Mouse (Mus musculus): ENCODE results near the gene Tbx19. TPM values are rescaled to one million over a fixed set of nuclear protein-coding genes. Genes with fewer than 3 reads are reported as not detected.

The Tbx19 gene
- polyA plus RNA-seq, 1 experiment: 0.01 TPM

DNA sequence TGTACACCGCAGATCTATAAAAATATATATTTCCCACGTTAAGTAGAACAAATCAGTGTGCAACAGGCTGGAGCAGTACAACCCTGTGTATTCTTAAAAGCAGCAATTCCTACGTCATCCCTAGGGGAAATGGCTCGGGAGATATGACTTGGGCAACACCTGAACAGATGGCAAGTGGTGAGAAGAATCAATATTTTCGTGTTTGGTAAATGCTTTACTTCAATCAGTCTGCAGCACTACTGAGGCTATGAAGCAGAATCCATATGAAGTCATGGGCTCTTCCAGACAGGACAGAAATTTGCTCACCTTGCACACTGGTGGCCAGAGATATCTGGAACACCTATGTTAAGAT lies 34.1 kb upstream of the Tbx19 start:
- peaks cover 5% of the 10 kb centered on the region; the same call in 1 of the 2 replicates for H3K27me3 ChIP-seq (ENCODE audit: control insufficient read depth)
- no peaks in the 10 kb centered on the region for H3K36me3 ChIP-seq (ENCODE audit: control insufficient read depth)
- TF ChIP-seq TAL1 (IDR thresholded peaks at IDR 0.05; ENCODE audit: low read length) (no peak), GATA1 (IDR thresholded peaks at IDR 0.05; ENCODE audit: low read length) (no peak)
- H3K4me3 ChIP-seq (replicated peaks): peak overlapping the region; percentile 86
- H3K4me1 ChIP-seq (ENCODE audit: control insufficient read depth): peaks cover 37% of the 10 kb centered on the region
- H3K9me3 ChIP-seq (ENCODE audit: control insufficient read depth, low read length): no peaks in the 10 kb centered on the region

DNA sequence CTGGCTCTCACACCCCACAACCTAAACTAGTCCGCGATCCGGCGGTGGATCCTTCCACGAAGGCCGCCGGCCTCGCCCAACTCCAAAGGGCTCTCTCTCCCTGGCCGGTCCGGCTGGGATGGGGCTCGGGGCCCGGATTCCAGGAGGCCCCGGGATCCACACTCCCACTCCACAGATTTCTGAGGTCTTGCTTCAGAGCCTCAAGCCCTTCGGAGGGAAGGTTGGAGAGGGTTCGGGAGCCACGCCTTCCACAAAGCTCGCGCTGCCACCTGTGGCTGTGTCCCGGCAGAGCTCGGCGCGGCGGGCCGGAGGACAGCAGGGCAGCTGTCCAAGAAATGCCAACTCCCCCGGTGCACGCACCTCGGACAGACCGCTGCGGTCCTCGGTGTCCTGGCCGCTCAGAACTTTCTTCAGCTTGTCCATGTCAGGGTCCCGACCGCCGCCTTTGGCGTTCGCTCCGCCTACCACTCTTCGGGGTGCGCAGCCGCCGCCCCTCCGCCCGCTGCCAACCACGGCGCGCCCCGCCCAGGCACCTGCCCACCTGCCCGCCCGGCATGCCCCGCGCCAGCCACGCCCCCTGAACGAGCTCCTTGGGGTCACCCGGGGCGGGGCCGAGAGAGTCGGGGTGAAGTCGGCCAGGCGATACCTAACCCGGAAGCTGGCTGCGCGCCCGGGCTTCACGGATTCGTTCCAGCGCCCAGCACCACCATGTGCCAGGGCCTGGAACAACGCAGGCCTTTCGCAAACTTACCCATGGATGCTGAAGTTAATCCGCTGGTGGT lies 33.5 kb upstream of the Tbx19 start, which contains the start of gene Sft2d2:
Gene Sft2d2, minus strand, starts transcription at position 559 of the 782 bp plus-strand sequence.
- Histone ChIP-seq H3K9me3 (ENCODE audit: control insufficient read depth, low read length) (no peaks in the 10 kb centered on the region), H3K27me3 (ENCODE audit: control insufficient read depth) (peaks cover 5% of the 10 kb centered on the region; the same call in 1 of the 2 replicates), H3K4me1 (ENCODE audit: control insufficient read depth) (peaks cover 39% of the 10 kb centered on the region), H3K36me3 (ENCODE audit: control insufficient read depth) (no peaks in the 10 kb centered on the region), H3K4me3 (replicated peaks) (peak within 1 kb of the TSS; percentile 86)
- TF ChIP-seq TAL1 (IDR thresholded peaks at IDR 0.05; ENCODE audit: low read length): no peak

DNA sequence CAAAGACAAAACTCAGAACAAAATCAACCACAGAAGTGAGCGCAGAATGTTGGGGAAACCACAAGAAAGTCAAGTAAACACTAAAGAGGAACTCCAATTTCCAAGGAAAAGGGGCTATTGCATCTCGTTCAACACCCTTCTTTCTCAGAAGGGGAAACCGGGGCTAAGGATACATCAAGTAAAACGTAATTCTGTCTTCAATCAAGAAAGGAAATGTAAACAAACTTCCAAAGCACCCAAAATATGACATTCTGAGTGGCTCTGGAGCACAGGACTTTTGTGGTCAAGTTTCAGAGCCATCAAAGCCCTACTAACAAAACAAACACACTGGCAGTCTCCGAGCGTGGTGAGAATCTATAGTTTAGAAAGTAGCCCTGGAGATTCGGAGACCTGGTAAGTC lies 32.9 kb upstream of the Tbx19 start:
- Histone ChIP-seq H3K9me3 (ENCODE audit: control insufficient read depth, low read length) (no peaks in the 10 kb centered on the region), H3K4me1 (ENCODE audit: control insufficient read depth) (peaks cover 41% of the 10 kb centered on the region), H3K27me3 (ENCODE audit: control insufficient read depth) (peaks cover 2% of the 10 kb centered on the region; the same call in 1 of the 2 replicates), H3K36me3 (ENCODE audit: control insufficient read depth) (no peaks in the 10 kb centered on the region), H3K4me3 (replicated peaks) (peak overlapping the region; percentile 86)
- no peak for TF ChIP-seq TAL1 (IDR thresholded peaks at IDR 0.05; ENCODE audit: low read length)
- no peak for TF ChIP-seq GATA1 (IDR thresholded peaks at IDR 0.05; ENCODE audit: low read length)

DNA sequence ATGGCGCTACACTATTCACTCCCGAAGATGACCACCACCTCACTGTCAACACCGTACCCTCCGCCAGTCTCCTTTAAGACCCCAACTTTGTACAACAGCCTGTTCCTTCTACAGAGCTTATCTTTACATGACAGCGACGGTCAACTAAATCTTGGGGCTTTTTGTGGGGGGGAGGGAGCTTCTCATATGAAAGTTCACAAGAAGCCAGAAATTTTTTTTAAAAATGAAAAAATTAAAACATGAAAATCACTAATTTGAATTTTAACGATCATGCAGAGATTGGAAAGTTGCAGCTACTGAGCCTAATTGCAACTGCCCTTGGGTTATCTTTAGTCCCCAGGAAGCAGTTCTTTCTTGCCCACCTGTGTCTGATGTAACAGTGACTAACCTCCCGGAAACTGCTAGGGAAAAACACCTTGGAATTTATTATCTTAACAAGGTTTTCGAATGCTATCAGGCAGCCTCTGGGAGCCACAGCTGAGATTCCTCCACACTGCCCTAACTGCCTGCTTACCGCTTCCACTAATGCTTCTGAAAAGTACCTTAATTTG lies 32.2 kb upstream of the Tbx19 start:
- TF ChIP-seq GATA1 (IDR thresholded peaks at IDR 0.05; ENCODE audit: low read length) (no peak), TAL1 (IDR thresholded peaks at IDR 0.05; ENCODE audit: low read length) (no peak)
- Histone ChIP-seq H3K9me3 (ENCODE audit: control insufficient read depth, low read length) (no peaks in the 10 kb centered on the region), H3K4me1 (ENCODE audit: control insufficient read depth) (peaks cover 41% of the 10 kb centered on the region), H3K27me3 (ENCODE audit: control insufficient read depth) (peaks cover 2% of the 10 kb centered on the region; the same call in 1 of the 2 replicates), H3K4me3 (replicated peaks) (peak overlapping the region; percentile 86), H3K36me3 (ENCODE audit: control insufficient read depth) (peaks cover 3% of the 10 kb centered on the region; the same call in 1 of the 2 replicates)

DNA sequence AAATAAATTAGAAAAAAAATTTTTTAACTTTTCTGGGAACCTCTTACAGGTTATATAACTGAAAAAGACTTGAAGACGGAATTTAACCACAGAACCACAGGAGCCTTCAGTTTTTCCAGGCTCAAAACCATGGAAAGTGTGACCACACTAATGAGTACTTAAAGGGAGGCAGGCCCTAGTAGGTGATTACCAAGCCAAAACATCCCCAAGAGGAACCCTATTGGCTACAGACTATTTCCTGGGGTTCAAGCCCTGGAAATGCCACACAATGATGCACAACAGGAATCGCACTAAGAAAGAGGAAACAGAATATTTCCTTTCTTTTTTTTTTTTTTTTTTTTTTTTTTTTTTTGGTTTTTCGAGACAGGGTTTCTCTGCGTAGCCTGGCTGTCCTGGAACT lies 31.5 kb upstream of the Tbx19 start:
- Histone ChIP-seq H3K9me3 (ENCODE audit: control insufficient read depth, low read length) (no peaks in the 10 kb centered on the region), H3K36me3 (ENCODE audit: control insufficient read depth) (peaks cover 7% of the 10 kb centered on the region), H3K27me3 (ENCODE audit: control insufficient read depth) (no peaks in the 10 kb centered on the region), H3K4me3 (replicated peaks) (no peak overlapping the region), H3K4me1 (ENCODE audit: control insufficient read depth) (peaks cover 43% of the 10 kb centered on the region)
- TF ChIP-seq TAL1 (IDR thresholded peaks at IDR 0.05; ENCODE audit: low read length): no peak
- no peak for TF ChIP-seq GATA1 (IDR thresholded peaks at IDR 0.05; ENCODE audit: low read length)

DNA sequence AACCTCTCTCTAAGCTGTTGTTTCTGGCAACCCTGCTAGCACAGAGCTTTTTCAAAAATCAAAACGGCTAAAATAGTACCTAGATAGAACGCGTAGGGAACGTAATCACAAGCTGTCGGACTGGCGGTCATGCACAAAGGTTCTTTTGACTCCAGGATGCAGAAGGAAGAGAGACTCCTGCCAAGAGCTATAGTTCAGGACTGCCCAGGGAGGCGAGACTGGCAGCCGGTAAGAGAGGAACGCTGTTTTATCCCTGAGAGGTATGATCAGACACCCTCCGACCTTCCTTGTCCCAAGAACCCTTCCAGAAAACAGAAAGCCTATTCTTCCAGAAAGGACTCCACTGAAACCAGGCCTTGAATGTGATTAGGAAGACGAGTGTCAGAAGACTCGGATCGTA lies 31.0 kb upstream of the Tbx19 start:
- peaks cover 12% of the 10 kb centered on the region for H3K36me3 ChIP-seq (ENCODE audit: control insufficient read depth)
- H3K4me3 ChIP-seq (replicated peaks): no peak overlapping the region
- H3K27me3 ChIP-seq (ENCODE audit: control insufficient read depth): no peaks in the 10 kb centered on the region
- no peaks in the 10 kb centered on the region for H3K9me3 ChIP-seq (ENCODE audit: control insufficient read depth, low read length)
- TF ChIP-seq GATA1 (IDR thresholded peaks at IDR 0.05; ENCODE audit: low read length): no peak
- no peak for TF ChIP-seq TAL1 (IDR thresholded peaks at IDR 0.05; ENCODE audit: low read length)
- H3K4me1 ChIP-seq (ENCODE audit: control insufficient read depth): peaks cover 43% of the 10 kb centered on the region

DNA sequence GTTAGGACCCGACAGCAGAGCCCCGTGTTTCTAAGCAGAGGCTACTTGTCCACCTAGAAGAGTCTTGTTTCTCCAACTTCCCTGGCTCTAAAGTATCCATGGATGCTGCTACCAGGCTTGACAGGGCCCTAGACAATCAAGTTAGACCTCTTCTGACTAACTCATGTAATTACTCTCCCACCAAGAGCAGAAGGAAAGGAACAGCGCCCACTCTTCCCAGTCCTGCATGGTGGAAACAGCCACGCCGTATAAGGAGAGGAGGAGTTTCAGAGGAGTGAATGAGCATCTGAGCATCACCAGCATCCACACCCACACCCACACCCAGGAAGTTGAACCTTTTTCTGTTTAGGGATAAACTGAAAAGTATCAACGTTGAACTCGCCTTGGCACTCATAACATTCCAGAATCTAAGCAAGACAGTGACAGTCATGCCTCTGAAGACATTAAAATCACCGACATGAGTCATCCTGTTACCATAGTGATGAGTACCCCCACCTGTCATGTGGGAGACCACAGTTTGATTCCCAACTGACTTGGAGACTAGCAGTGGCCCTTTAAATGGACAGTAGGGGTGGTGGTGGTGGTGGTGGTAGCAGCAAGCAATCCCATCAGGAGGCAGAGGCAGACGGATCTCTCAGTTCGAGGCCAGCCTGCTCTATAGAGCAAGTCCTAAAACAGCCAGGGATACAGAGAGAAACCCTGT lies 30.1 kb upstream of the Tbx19 start:
- peaks cover 46% of the 10 kb centered on the region for H3K4me1 ChIP-seq (ENCODE audit: control insufficient read depth)

DNA sequence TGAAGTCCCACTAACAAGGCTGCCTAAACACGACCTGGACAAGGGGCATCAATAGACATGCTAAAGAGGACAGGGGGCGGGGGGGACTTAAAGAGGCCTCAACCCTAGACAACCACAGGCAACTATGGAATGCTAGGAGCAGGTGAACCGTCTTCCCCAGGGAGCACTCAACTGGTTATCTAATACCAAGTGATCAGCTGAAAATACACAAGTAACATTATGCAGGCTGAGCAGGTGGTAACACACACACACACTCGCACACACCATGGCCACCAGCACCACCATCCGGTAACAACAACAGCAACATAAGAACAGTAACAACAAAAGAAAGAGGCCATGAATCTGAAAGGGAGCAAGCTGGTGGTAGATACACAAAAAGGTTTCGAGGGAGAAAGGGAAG lies 29.5 kb upstream of the Tbx19 start:
- H3K9me3 ChIP-seq (ENCODE audit: control insufficient read depth, low read length): no peaks in the 10 kb centered on the region
- TF ChIP-seq GATA1 (IDR thresholded peaks at IDR 0.05; ENCODE audit: low read length): no peak
- no peak for TF ChIP-seq TAL1 (IDR thresholded peaks at IDR 0.05; ENCODE audit: low read length)
- no peaks in the 10 kb centered on the region for H3K27me3 ChIP-seq (ENCODE audit: control insufficient read depth)
- H3K36me3 ChIP-seq (ENCODE audit: control insufficient read depth): peaks cover 22% of the 10 kb centered on the region
- no peak overlapping the region for H3K4me3 ChIP-seq (replicated peaks)
- H3K4me1 ChIP-seq (ENCODE audit: control insufficient read depth): peaks cover 39% of the 10 kb centered on the region

More for the DNA sequence above, 30.1 kb upstream of the Tbx19 start:
- Histone ChIP-seq H3K4me3 (replicated peaks) (no peak overlapping the region), H3K36me3 (ENCODE audit: control insufficient read depth) (peaks cover 18% of the 10 kb centered on the region), H3K9me3 (ENCODE audit: control insufficient read depth, low read length) (no peaks in the 10 kb centered on the region), H3K27me3 (ENCODE audit: control insufficient read depth) (no peaks in the 10 kb centered on the region)
- TF ChIP-seq TAL1 (IDR thresholded peaks at IDR 0.05; ENCODE audit: low read length) (no peak), GATA1 (IDR thresholded peaks at IDR 0.05; ENCODE audit: low read length) (no peak)
